Comparison of ENCODE assay signal across 8 mouse cellular contexts in the genomic region with DNA sequence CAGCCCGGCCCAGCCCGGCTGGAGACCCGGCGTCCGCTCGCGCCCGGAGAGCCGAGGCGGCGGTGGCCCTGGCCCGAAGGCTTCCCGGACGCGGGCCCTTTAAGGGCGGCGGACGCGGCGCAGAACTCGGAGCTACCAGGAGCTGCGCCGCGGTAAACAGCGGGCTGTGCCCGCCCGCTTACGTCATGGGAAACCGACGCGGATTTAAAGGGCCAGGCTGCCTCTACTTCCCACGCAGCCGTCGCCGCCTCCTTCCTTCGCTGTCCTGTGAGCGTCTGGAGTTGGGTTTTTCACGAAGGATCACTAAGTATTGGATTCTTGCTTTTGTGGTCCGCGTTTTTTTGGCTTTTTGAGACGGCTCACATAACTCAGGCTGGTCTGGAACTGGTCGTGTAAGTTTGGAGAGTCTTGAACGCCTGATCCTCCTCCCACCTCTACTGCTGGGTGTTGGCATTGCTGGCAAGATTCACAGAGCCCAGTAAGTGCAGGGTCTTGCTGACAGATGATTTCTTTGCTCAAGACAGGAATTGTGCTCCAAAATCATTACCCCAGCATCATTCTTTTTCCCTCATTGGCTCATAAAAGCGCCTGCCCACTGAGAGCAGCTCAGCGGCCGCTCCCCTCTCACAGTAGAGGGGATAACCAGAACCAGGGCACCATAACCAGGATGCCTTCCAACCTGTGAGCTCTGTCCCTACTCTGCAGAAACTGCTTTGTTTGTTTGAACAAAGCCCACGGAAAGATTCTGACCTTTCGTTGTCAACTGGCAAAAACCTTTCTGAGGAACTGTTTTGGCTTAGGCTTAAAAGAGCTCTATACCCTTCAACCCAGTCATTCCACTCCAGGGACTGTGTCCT. TPM values are rescaled to one million over a fixed set of nuclear protein-coding genes. Genes with fewer than 3 reads are reported as not detected.
DNase-seq lines count a peak whose midpoint lies in the region; ATAC-seq and TF ChIP-seq lines count a peak whose summit lies in the region.

A gene (minus strand): TSS at position 152 of the 857 bp plus-strand sequence.

- no peaks in the 10 kb centered on the region for H3K9me3 ChIP-seq in heart, embryonic 10.5 days
- no peaks in the 10 kb centered on the region for H3K9me3 ChIP-seq in kidney, embryonic 14.5 days (ENCODE audit: control insufficient read depth, low read length)
- H3K9me3 ChIP-seq in limb, embryonic 14.5 days (ENCODE audit: control insufficient read depth, low read length): no peaks in the 10 kb centered on the region
- no peaks in the 10 kb centered on the region for H3K9me3 ChIP-seq in midbrain, embryonic 16.5 days (replicated peaks; ENCODE audit: control insufficient read depth, low read length, poor library complexity, severe bottlenecking)

- H3K27me3 ChIP-seq in heart, embryonic 10.5 days (ENCODE audit: insufficient read depth, poor library complexity, severe bottlenecking): no peaks in the 10 kb centered on the region
- no peaks in the 10 kb centered on the region for H3K27me3 ChIP-seq in kidney, embryonic 14.5 days (ENCODE audit: control insufficient read depth, insufficient read depth, low read length)
- H3K27me3 ChIP-seq in limb, embryonic 14.5 days (ENCODE audit: control insufficient read depth, insufficient read depth, low read length): no peaks in the 10 kb centered on the region
- no peaks in the 10 kb centered on the region for H3K27me3 ChIP-seq in midbrain, embryonic 16.5 days (ENCODE audit: control insufficient read depth, insufficient read depth, low read depth, low read length)

- peak; percentile 94 for DNase-seq in CD4-positive helper T cell, adult 2 months (ENCODE audit: low read depth, low spot score)
- peak; percentile 96 for DNase-seq in brain, embryonic 14.5 days (ENCODE audit: low read depth)
- peak; percentile 93 for DNase-seq in heart, embryonic 10.5 days (ENCODE audit: low spot score)
- peak; percentile 93 for DNase-seq in limb, embryonic 14.5 days (ENCODE audit: low spot score)
- DNase-seq in spleen, postnatal 14 days (ENCODE audit: low spot score in 2 of 2): peak; percentile 77 to 80

- H3K36me3 ChIP-seq in heart, embryonic 10.5 days: peaks cover 19% of the 10 kb centered on the region
- peaks cover 21% of the 10 kb centered on the region; the same call in 1 of the 2 replicates for H3K36me3 ChIP-seq in kidney, embryonic 14.5 days (ENCODE audit: control insufficient read depth, insufficient read depth, low read length)
- peaks cover 21% of the 10 kb centered on the region for H3K36me3 ChIP-seq in limb, embryonic 14.5 days (ENCODE audit: control insufficient read depth, insufficient read depth, low read length)
- peaks cover 6% of the 10 kb centered on the region; the same call in 1 of the 2 replicates for H3K36me3 ChIP-seq in midbrain, embryonic 16.5 days (ENCODE audit: control insufficient read depth, insufficient read depth, low read length)

- peak within 1 kb of the TSS; percentile 96 for H3K4me3 ChIP-seq in heart, embryonic 10.5 days
- peak within 1 kb of the TSS; percentile 86 for H3K4me3 ChIP-seq in kidney, embryonic 14.5 days (ENCODE audit: low read length)
- peak within 1 kb of the TSS; percentile 93 for H3K4me3 ChIP-seq in limb, embryonic 14.5 days (replicated peaks; ENCODE audit: low read length)
- peak within 1 kb of the TSS; percentile 90 for H3K4me3 ChIP-seq in midbrain, embryonic 16.5 days (ENCODE audit: low read depth, low read length)

- peaks cover 26% of the 10 kb centered on the region for H3K4me1 ChIP-seq in heart, embryonic 10.5 days
- peaks cover 12% of the 10 kb centered on the region; the same call in 1 of the 2 replicates for H3K4me1 ChIP-seq in kidney, embryonic 14.5 days (ENCODE audit: control insufficient read depth, insufficient read depth, low read length)
- peaks cover 15% of the 10 kb centered on the region for H3K4me1 ChIP-seq in limb, embryonic 14.5 days (ENCODE audit: control insufficient read depth, insufficient read depth, low read length)
- H3K4me1 ChIP-seq in midbrain, embryonic 16.5 days (ENCODE audit: control insufficient read depth, insufficient read depth, low read length): peaks cover 21% of the 10 kb centered on the region

- whole genome bisulfite sequencing in heart, embryonic 10.5 days: under 1% methylated on average over 48 of the region's 48 CpGs
- under 1% methylated on average over 48 of the region's 48 CpGs for WGBS in kidney, embryonic 14.5 days
- under 1% methylated on average over 33 of the region's 48 CpGs for WGBS in limb, embryonic 14.5 days
- 2% methylated on average over 37 of the region's 48 CpGs for WGBS in midbrain, embryonic 16.5 days

- 0 out of 2 replicates have a peak, but pooled peaks have one; percentile 29 for TF ChIP-seq POLR2A in brain, embryonic 14.5 days (IDR thresholded peaks at IDR 0.05; ENCODE audit: borderline replicate concordance, extremely low read depth, insufficient read depth, insufficient read length, poor library complexity, severe bottlenecking)
- no peak for TF ChIP-seq POLR2A in limb, embryonic 14.5 days (IDR thresholded peaks at IDR 0.05; ENCODE audit: borderline replicate concordance, extremely low read depth, insufficient read depth, insufficient read length)

- peak within 1 kb of the TSS; percentile 91 for H3K9ac ChIP-seq in kidney, embryonic 14.5 days (ENCODE audit: low read depth, low read length)
- peak within 1 kb of the TSS; percentile 88 for H3K9ac ChIP-seq in limb, embryonic 14.5 days (ENCODE audit: low read depth, low read length, severe bottlenecking)
- H3K9ac ChIP-seq in midbrain, embryonic 16.5 days (ENCODE audit: low read depth, low read length): peak within 1 kb of the TSS; percentile 93

- no peak for TF ChIP-seq CTCF in brain, embryonic 14.5 days (IDR thresholded peaks at IDR 0.05; ENCODE audit: borderline replicate concordance, extremely low read depth, insufficient read depth, insufficient read length)

- peak within 1 kb of the TSS; percentile 97 for H3K27ac ChIP-seq in heart, embryonic 10.5 days
- peak within 1 kb of the TSS; percentile 82 for H3K27ac ChIP-seq in kidney, embryonic 14.5 days (ENCODE audit: low read depth, low read length)
- peak within 1 kb of the TSS; percentile 85 for H3K27ac ChIP-seq in limb, embryonic 14.5 days (replicated peaks; ENCODE audit: low read depth, low read length)
- H3K27ac ChIP-seq in midbrain, embryonic 16.5 days (ENCODE audit: low read length): peak within 1 kb of the TSS; percentile 83

- ATAC-seq in erythroblast, adult 5-6 weeks (replicated peaks; ENCODE audit: low FRiP score, poor library complexity, severe bottlenecking): peak; percentile 93
- ATAC-seq in kidney, embryonic 14.5 days (ENCODE audit: low FRiP score, low TSS enrichment): peak; percentile 94
- peak; percentile 93 for ATAC-seq in limb, embryonic 14.5 days (ENCODE audit: low FRiP score, low read depth)
- peak; percentile 98 for ATAC-seq in midbrain, embryonic 16.5 days

- peak within 1 kb of the TSS; percentile 87 for H3K4me2 ChIP-seq in kidney, embryonic 14.5 days (replicated peaks; ENCODE audit: low read depth, low read length)
- H3K4me2 ChIP-seq in limb, embryonic 14.5 days (replicated peaks; ENCODE audit: low read depth, low read length, severe bottlenecking): peak within 1 kb of the TSS; percentile 83
- H3K4me2 ChIP-seq in midbrain, embryonic 16.5 days (ENCODE audit: low read length): peak within 1 kb of the TSS; percentile 97

RNA-seq across cellular contexts. Expression of the gene that starts here (rescaled TPM):
- polyA plus RNA-seq in brain, embryonic 14.5 days (2012; rRNA removed): 85.4 and 101 TPM in 2 replicates
- total RNA-seq in erythroblast, adult 5-6 weeks (2015; ENCODE audit: low replicate concordance): 57.8 and 62.9 TPM in 2 replicates
- total RNA-seq in erythroblast, adult 5-6 weeks (2017; ENCODE audit: low replicate concordance): 111 and 174 TPM in 2 replicates
- polyA plus RNA-seq in heart, embryonic 10.5 days (2016; fragmentation: Nextera tagmentation; extraction: Ambion mirVana): 37.0 and 37.2 TPM in 2 replicates
- polyA plus RNA-seq in kidney, embryonic 14.5 days (2014; fragmentation: Nextera tagmentation; extraction: Ambion mirVana): 26.8 and 42.3 TPM in 2 replicates
- 121 and 190 TPM in 2 replicates for polyA plus RNA-seq in limb, embryonic 14.5 days (2012; rRNA removed)
- 56.1 and 58.7 TPM in 2 replicates for polyA plus RNA-seq in limb, embryonic 14.5 days (2014; fragmentation: Nextera tagmentation; extraction: Ambion mirVana)
- 44.7 and 50.0 TPM in 2 replicates for polyA plus RNA-seq in midbrain, embryonic 16.5 days (2015; fragmentation: Nextera tagmentation; extraction: Ambion mirVana)

Comparison
In these comparisons a context has a peak if more than half of its experiments do, and no peak if none do; other contexts are left out.
1. Peak in every context shown above with its lines: DNase-seq, ATAC-seq, H3K4me3 ChIP-seq and H3K27ac ChIP-seq.